Mouse (Mus musculus): ENCODE measurements around the gene Antxr2. TPM values are rescaled to one million over a fixed set of nuclear protein-coding genes. Genes with fewer than 3 reads are reported as not detected.

Gene Antxr2
- total and polyA plus RNA-seq, 3 experiments = 3.6 to 4.0 (median 3.9) TPM

DNA sequence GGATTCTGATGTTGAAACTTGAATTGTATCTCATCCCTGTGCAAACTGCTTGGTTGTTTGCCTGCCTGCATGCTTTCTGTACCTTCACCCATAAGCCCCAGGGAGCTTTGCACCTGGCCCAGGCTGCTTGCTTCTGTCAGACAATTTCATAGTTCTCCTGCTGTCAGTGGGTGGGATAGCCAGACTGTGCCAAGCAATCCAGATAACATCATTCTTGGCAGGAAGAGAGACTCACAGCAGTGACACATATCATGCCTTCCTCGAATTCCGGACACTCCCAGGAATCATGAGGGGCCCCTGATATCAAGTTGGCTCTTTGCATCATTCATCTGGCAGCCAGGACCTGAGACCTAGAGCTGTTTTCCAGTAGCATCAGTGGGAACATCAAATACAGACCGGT lies 45.8 kb upstream of the Antxr2 start:
- in situ Hi-C loops (cut with MboI; ENCODE audit: low pct_ligation_motif_present, low pct_unique_long_range_greater_than_20kb, low sequenced_read_pairs) = no loop called here
- no peak overlapping the region for H3K9ac ChIP-seq (ENCODE audit: insufficient read depth, low read depth)
- no peak overlapping the region for H3K27ac ChIP-seq (ENCODE audit: insufficient read depth, low read depth)
- no peaks in the 10 kb centered on the region for H3K36me3 ChIP-seq (replicated peaks in 1 of 2; ENCODE audit: control insufficient read depth in 1 of 2, insufficient read depth in 1 of 2, low read length in 1 of 2)
- DNase-seq (ENCODE audit: extremely low read depth) = no peak
- H3K4me1 ChIP-seq (ENCODE audit: control insufficient read depth in 1 of 2, insufficient read depth in 2 of 2) = 0 out of 4 replicates have a peak, but pooled peaks cover 0 to 4% of the 10 kb centered on the region in 2 experiments
- H3K4me3 ChIP-seq (replicated peaks in 1 of 3; ENCODE audit: low read depth in 2 of 3, low read length in 2 of 3, poor library complexity in 1 of 3) = no peak overlapping the region
- dilution Hi-C loops (cut with MboI; ENCODE audit: extremely low pct_ligation_motif_present, extremely low pct_unique_long_range_greater_than_20kb, low sequenced_read_pairs) = no loop called here
- no peaks in the 10 kb centered on the region for H3K27me3 ChIP-seq (replicated peaks)
- no peaks in the 10 kb centered on the region for H3K9me3 ChIP-seq (replicated peaks; ENCODE audit: low read length)
- no peaks in the 10 kb centered on the region for H3K79me2 ChIP-seq (replicated peaks; ENCODE audit: control insufficient read depth, extremely low read depth, insufficient read depth, poor library complexity, severe bottlenecking)
- H3K4me2 ChIP-seq (ENCODE audit: insufficient read depth, low read depth, poor library complexity, severe bottlenecking) = no peak overlapping the region
- TF ChIP-seq MAFK (IDR thresholded peaks at IDR 0.05; ENCODE audit: insufficient replicate concordance, low read length) (no peak), IRF4 (IDR thresholded peaks at IDR 0.05; ENCODE audit: low read depth, low read length) (no peak), SIN3A (IDR thresholded peaks at IDR 0.05; ENCODE audit: low read length) (no peak), EP300 (IDR thresholded peaks at IDR 0.05; ENCODE audit: low read length) (no peak), CHD2 (IDR thresholded peaks at IDR 0.05; ENCODE audit: low read length) (no peak), KAT2A (IDR thresholded peaks at IDR 0.05; ENCODE audit: insufficient replicate concordance, low read length) (no peak), GABPA (IDR thresholded peaks at IDR 0.05; ENCODE audit: insufficient replicate concordance, low read depth, low read length) (no peak), ZKSCAN1 (IDR thresholded peaks at IDR 0.05; ENCODE audit: borderline replicate concordance, low read depth, low read length) (no peak), JUN (IDR thresholded peaks at IDR 0.05; ENCODE audit: insufficient read depth, low read depth, low read length) (no peak), MAZ (IDR thresholded peaks at IDR 0.05; ENCODE audit: low read depth, low read length) (no peak)

- no peak overlapping the region for H3K27ac ChIP-seq (ENCODE audit: insufficient read depth, low read depth)
- H3K9ac ChIP-seq (ENCODE audit: insufficient read depth, low read depth) = 0 out of 2 replicates have a peak overlapping the region, but pooled peaks have one; percentile 18
- peaks cover 3 to 10% of the 10 kb centered on the region in 2 experiments; a peak in 3 of 4 replicates for H3K4me1 ChIP-seq (ENCODE audit: control insufficient read depth in 1 of 2, insufficient read depth in 2 of 2)
- H3K4me2 ChIP-seq (ENCODE audit: insufficient read depth, low read depth, poor library complexity, severe bottlenecking) = peak overlapping the region; percentile 99
- H3K36me3 ChIP-seq (replicated peaks in 1 of 2; ENCODE audit: control insufficient read depth in 1 of 2, insufficient read depth in 1 of 2, low read length in 1 of 2) = no peaks in the 10 kb centered on the region
- H3K27me3 ChIP-seq (replicated peaks) = no peaks in the 10 kb centered on the region
- DNase-seq (ENCODE audit: extremely low read depth) = no peak
- TF ChIP-seq TCF12 (IDR thresholded peaks at IDR 0.05; ENCODE audit: low read depth, low read length) = peak; percentile 8; the same call in 1 of the 2 replicates
- no peak for TF ChIP-seq NRF1 (IDR thresholded peaks at IDR 0.05; ENCODE audit: low read depth, low read length)
- 0 out of 2 replicates have a peak, but pooled peaks have one; percentile 9 for TF ChIP-seq IRF4 (IDR thresholded peaks at IDR 0.05; ENCODE audit: low read depth, low read length)
- no peak for TF ChIP-seq ZC3H11A (IDR thresholded peaks at IDR 0.05; ENCODE audit: low read depth, low read length)
- TF ChIP-seq JUND (conservative IDR thresholded peaks at IDR 0.05; ENCODE audit: low read depth, low read length) = no peak
- no peak for TF ChIP-seq MYC (IDR thresholded peaks at IDR 0.05; ENCODE audit: low read depth, low read length)
- TF ChIP-seq KAT2A (IDR thresholded peaks at IDR 0.05; ENCODE audit: insufficient replicate concordance, low read length) = no peak
- no peak for TF ChIP-seq USF2 (conservative IDR thresholded peaks at IDR 0.05; ENCODE audit: low read depth, low read length)
- H3K4me3 ChIP-seq (replicated peaks in 1 of 3; ENCODE audit: low read depth in 2 of 3, low read length in 2 of 3, poor library complexity in 1 of 3) = peak overlapping the region in 1 of 3 experiments; percentile 41
- in situ Hi-C loops (cut with MboI; ENCODE audit: low pct_ligation_motif_present, low pct_unique_long_range_greater_than_20kb, low sequenced_read_pairs) (no loop called here), dilution Hi-C loops (cut with MboI; ENCODE audit: extremely low pct_ligation_motif_present, extremely low pct_unique_long_range_greater_than_20kb, low sequenced_read_pairs) (no loop called here)
- H3K9me3 ChIP-seq (replicated peaks; ENCODE audit: low read length) = no peaks in the 10 kb centered on the region
- no peaks in the 10 kb centered on the region for H3K79me2 ChIP-seq (replicated peaks; ENCODE audit: control insufficient read depth, extremely low read depth, insufficient read depth, poor library complexity, severe bottlenecking)
These were observed 38.3 kb upstream of the Antxr2 start for GRCm38 (mm10) chr5:98069191-98069590.

Data from CH12.LX (cell line).